Mouse (Mus musculus): ENCODE data around the gene Edn1.

The Edn1 gene

GRCm38 (mm10) chr13:42317808-42318207 is 16.5 kb downstream of the Edn1 start:
- DNase-seq, result no peak

GRCm38 (mm10) chr13:42328576-42328975 is 27.3 kb downstream of the Edn1 start:
- no peak for DNase-seq

- no peak for DNase-seq
Observed at GRCm38 (mm10) chr13:42331104-42331503, 29.8 kb downstream of the Edn1 start.

GRCm38 (mm10) chr13:42334981-42335380 is 33.7 kb downstream of the Edn1 start:
- DNase-seq, result no peak

- DNase-seq, result no peak
Observed at GRCm38 (mm10) chr13:42336414-42336813, 35.1 kb downstream of the Edn1 start.

GRCm38 (mm10) chr13:42337072-42337471 is 35.8 kb downstream of the Edn1 start:
- no peak for DNase-seq

GRCm38 (mm10) chr13:42339466-42339865 is 38.2 kb downstream of the Edn1 start:
- no peak for DNase-seq

GRCm38 (mm10) chr13:42341871-42342532 is 40.7 kb downstream of the Edn1 start:
- no peak for DNase-seq

GRCm38 (mm10) chr13:42345439-42345838 is 44.2 kb downstream of the Edn1 start:
- DNase-seq, result no peak

- no peak for DNase-seq
Observed at GRCm38 (mm10) chr13:42346414-42346813, 45.1 kb downstream of the Edn1 start.

GRCm38 (mm10) chr13:42351675-42352074 is 50.4 kb downstream of the Edn1 start:
- no peak for DNase-seq
